Mouse (Mus musculus) neural tube, embryonic 14.5 days (tissue): ENCODE data around the gene Vcl. TPM values are rescaled to one million over a fixed set of nuclear protein-coding genes. Genes with fewer than 3 reads are reported as not detected.

Experiments
- ATAC-seq: fragments of 200-750 bp; cut with Nextera tagmentation; 2 replicates; pipeline ENCODE4 v1.8.0; 2017; ENCODE audit warnings: low read depth, mild to moderate bottlenecking, moderate TSS enrichment, moderate library complexity
- H3K27ac ChIP-seq: fragments of 300-500 bp; sonication (generic); 2 replicates; pipeline ENCODE4 v1.5.1; 2014; ENCODE audit warnings: low read depth, mild to moderate bottlenecking, control low read depth, low read length, moderate library complexity, mixed read lengths
- H3K27me3 ChIP-seq: fragments of 300-500 bp; sonication (generic); 2 replicates; pipeline ENCODE4 v1.6.1; 2014; ENCODE audit warnings: low read length; ENCODE audit not compliant: control insufficient read depth, insufficient read depth
- H3K36me3 ChIP-seq: fragments of 300-500 bp; sonication (generic); 2 replicates; pipeline ENCODE4 v1.6.1; 2014; ENCODE audit warnings: low read length, mixed read lengths; ENCODE audit not compliant: control insufficient read depth, insufficient read depth
- H3K4me1 ChIP-seq: fragments of 300-500 bp; sonication (generic); 2 replicates; pipeline ENCODE4 v1.6.1; 2014; ENCODE audit warnings: low read length; ENCODE audit not compliant: control insufficient read depth, insufficient read depth
- H3K4me2 ChIP-seq: fragments of 300-500 bp; sonication (generic); 2 replicates; pipeline ENCODE4 v1.6.1; 2014; ENCODE audit warnings: mild to moderate bottlenecking, low read depth, low read length, control low read depth
- H3K4me3 ChIP-seq: fragments of 300-500 bp; sonication (generic); 2 replicates; pipeline ENCODE4 v1.5.1; 2014; ENCODE audit warnings: low read depth, low read length, control low read depth, mixed read lengths
- H3K9ac ChIP-seq: fragments of 300-500 bp; sonication (generic); replicated peaks from 2 replicates; pipeline ENCODE4 v1.6.1; 2014; ENCODE audit warnings: low read depth, mild to moderate bottlenecking, control low read depth, low read length, mixed read lengths
- H3K9me3 ChIP-seq: fragments of 300-500 bp; sonication (generic); 2 replicates; pipeline ENCODE4 v1.6.1; 2016; ENCODE audit warnings: low read length; ENCODE audit not compliant: control insufficient read depth
- WGBS: fragments of 180-500 bp; shearing (Covaris S2); extraction: QIAGEN DNeasy Blood & Tissue Kit; methylation state at CpG from one replicate; pipeline ENCODE4 v1.1.7; 2014; 5-methylcytosine and 5-hydroxymethylcytosine counted together
- polyA plus RNA-seq: library from polyadenylated mRNA; unstranded; fragments of >200 nt; fragmentation: Nextera tagmentation; extraction: Ambion mirVana; gene quantifications from 2 replicates; pipeline ENCODE4 v1.2.1, GENCODE M21; 2014

Gene Vcl
- polyA plus RNA-seq, 1 experiment from 2014 or later = 18.2 TPM

GRCm38 (mm10) chr14:21076501-21077194 lies 147.4 kb downstream of the Vcl start:
- 50% methylated on average over 7 of the region's 7 CpGs for WGBS
- no peaks in the 10 kb centered on the region for H3K36me3 ChIP-seq
- peaks cover 7% of the 10 kb centered on the region; the same call in 1 of the 2 replicates for H3K4me1 ChIP-seq
- peak overlapping the region; percentile 70 for H3K4me2 ChIP-seq
- ATAC-seq = peak; percentile 63
- H3K27me3 ChIP-seq = no peaks in the 10 kb centered on the region
- peak overlapping the region; percentile 64 for H3K9ac ChIP-seq
- peak overlapping the region; percentile 59 for H3K4me3 ChIP-seq
- no peak overlapping the region for H3K27ac ChIP-seq
- no peaks in the 10 kb centered on the region for H3K9me3 ChIP-seq

- no peaks in the 10 kb centered on the region for H3K27me3 ChIP-seq
- H3K4me2 ChIP-seq = no peak overlapping the region
- no peaks in the 10 kb centered on the region for H3K36me3 ChIP-seq
- no peak overlapping the region for H3K9ac ChIP-seq
- H3K4me3 ChIP-seq = no peak overlapping the region
- peaks cover 7% of the 10 kb centered on the region; the same call in 1 of the 2 replicates for H3K4me1 ChIP-seq
- WGBS = 94% methylated on average over 4 of the region's 4 CpGs
- H3K27ac ChIP-seq = no peak overlapping the region
- no peak for ATAC-seq
- H3K9me3 ChIP-seq = no peaks in the 10 kb centered on the region
Observed at GRCm38 (mm10) chr14:21077939-21078338, 148.7 kb downstream of the Vcl start.

GRCm38 (mm10) chr14:21078511-21078910 lies 149.3 kb downstream of the Vcl start:
- H3K4me1 ChIP-seq = peaks cover 7% of the 10 kb centered on the region; the same call in 1 of the 2 replicates
- H3K27ac ChIP-seq = no peak overlapping the region
- H3K27me3 ChIP-seq = no peaks in the 10 kb centered on the region
- no peak overlapping the region for H3K4me2 ChIP-seq
- H3K9ac ChIP-seq = no peak overlapping the region
- H3K9me3 ChIP-seq = no peaks in the 10 kb centered on the region
- no peak overlapping the region for H3K4me3 ChIP-seq
- H3K36me3 ChIP-seq = no peaks in the 10 kb centered on the region
- no peak for ATAC-seq

- no peaks in the 10 kb centered on the region for H3K36me3 ChIP-seq
- H3K4me3 ChIP-seq = no peak overlapping the region
- ATAC-seq = no peak
- no peaks in the 10 kb centered on the region for H3K9me3 ChIP-seq
- no peaks in the 10 kb centered on the region for H3K27me3 ChIP-seq
- 68% methylated on average over 1 of the region's 1 CpGs for WGBS
- H3K27ac ChIP-seq = no peak overlapping the region
- H3K9ac ChIP-seq = no peak overlapping the region
- H3K4me1 ChIP-seq = no peaks in the 10 kb centered on the region
- no peak overlapping the region for H3K4me2 ChIP-seq
Observed at GRCm38 (mm10) chr14:21082823-21083222, 153.6 kb downstream of the Vcl start.

Other genes with a start within 250 kb of the Vcl start
- gene Fut11, start 234.4 kb upstream of the Vcl start, polyA plus RNA-seq = 20.0 and 30.6 TPM in 2 replicates
- 172 and 195 TPM in 2 replicates for gene Chchd1, start 226.4 kb upstream of the Vcl start, polyA plus RNA-seq
- 49.2 and 52.8 TPM in 2 replicates for gene Zswim8, start 221.8 kb upstream of the Vcl start, polyA plus RNA-seq
- gene Ndst2, start 194.8 kb upstream of the Vcl start, polyA plus RNA-seq = 17.7 and 17.8 TPM in 2 replicates
- gene Camk2g, start 135.3 kb upstream of the Vcl start, polyA plus RNA-seq = 215 and 232 TPM in 2 replicates
- 0.19 and 0.26 TPM in 2 replicates for gene Plau, start 92.7 kb upstream of the Vcl start, polyA plus RNA-seq
- gene Ap3m1, start 123.1 kb downstream of the Vcl start, polyA plus RNA-seq = 90.6 and 95.6 TPM in 2 replicates
- 33.5 and 35.4 TPM in 2 replicates for gene Adk, start 123.2 kb downstream of the Vcl start, polyA plus RNA-seq